Mouse (Mus musculus) intestine, embryonic 15.5 days (tissue): ENCODE measurements around the gene Crybg2. TPM values are rescaled to one million over a fixed set of nuclear protein-coding genes. Genes with fewer than 3 reads are reported as not detected.

Experiments used
- ATAC-seq: fragments of 200-750 bp; cut with Nextera tagmentation; 2 replicates; pipeline ENCODE4 v1.8.0; 2017; ENCODE audit warnings: moderate TSS enrichment, moderate library complexity
- H3K27ac ChIP-seq: fragments of 300-500 bp; sonication (generic); 2 replicates; pipeline ENCODE4 v1.5.1; 2015; ENCODE audit warnings: mild to moderate bottlenecking, inconsistent platforms
- H3K27me3 ChIP-seq: fragments of 300-500 bp; sonication (generic); replicated peaks from 2 replicates; pipeline ENCODE4 v1.6.1; 2015; ENCODE audit warnings: inconsistent platforms
- H3K36me3 ChIP-seq: fragments of 300-500 bp; sonication (generic); 2 replicates; pipeline ENCODE4 v1.6.1; 2015; ENCODE audit warnings: inconsistent platforms
- H3K4me1 ChIP-seq: fragments of 300-500 bp; sonication (generic); replicated peaks from 2 replicates; pipeline ENCODE4 v1.6.1; 2015; ENCODE audit warnings: inconsistent platforms
- H3K4me2 ChIP-seq: fragments of 300-500 bp; sonication (generic); replicated peaks from 2 replicates; pipeline ENCODE4 v1.6.1; 2015; ENCODE audit warnings: mild to moderate bottlenecking, inconsistent platforms
- H3K4me3 ChIP-seq: fragments of 300-500 bp; sonication (generic); replicated peaks from 2 replicates; pipeline ENCODE4 v1.5.1; 2015; ENCODE audit warnings: inconsistent platforms
- H3K9ac ChIP-seq: fragments of 300-500 bp; sonication (generic); 2 replicates; pipeline ENCODE4 v1.6.1; 2015; ENCODE audit warnings: inconsistent platforms
- H3K9me3 ChIP-seq: fragments of 300-500 bp; sonication (generic); 2 replicates; pipeline ENCODE4 v1.6.1; 2016; ENCODE audit warnings: inconsistent platforms
- WGBS: fragments of 180-500 bp; shearing (Covaris S2); methylation state at CpG from one replicate; pipeline ENCODE4 v1.1.7; 2015; 5-methylcytosine and 5-hydroxymethylcytosine counted together
- polyA plus RNA-seq: library from polyadenylated mRNA; unstranded; fragments of >200 nt; fragmentation: Nextera tagmentation; extraction: Ambion mirVana; gene quantifications from 2 replicates; pipeline ENCODE4 v1.2.1, GENCODE M21; 2015

Gene Crybg2
- polyA plus RNA-seq, 1 experiment from 2014 or later: 14.9 TPM

GRCm38 (mm10) chr4:134062561-134062960 is 1.9 kb downstream of the Crybg2 start:
- H3K9me3 ChIP-seq: no peaks in the 10 kb centered on the region
- peaks cover 20% of the 10 kb centered on the region; the same call in 1 of the 2 replicates for H3K4me1 ChIP-seq
- H3K36me3 ChIP-seq: no peaks in the 10 kb centered on the region
- H3K4me2 ChIP-seq: no peak overlapping the region
- WGBS: 58% methylated on average over 8 of the region's 8 CpGs
- no peak overlapping the region for H3K9ac ChIP-seq
- no peak; the same call in 1 of the 2 replicates for ATAC-seq
- peak overlapping the region; percentile 67 for H3K27ac ChIP-seq
- peaks cover 5% of the 10 kb centered on the region; the same call in 1 of the 2 replicates for H3K27me3 ChIP-seq
- H3K4me3 ChIP-seq: no peak overlapping the region

GRCm38 (mm10) chr4:134065431-134066004 is 4.9 kb downstream of the Crybg2 start:
- WGBS: 16% methylated on average over 23 of the region's 23 CpGs
- Histone ChIP-seq H3K27ac (peak overlapping the region; percentile 41; the same call in 1 of the 2 replicates), H3K4me3 (peak overlapping the region; percentile 35), H3K4me2 (peak overlapping the region; percentile 52), H3K9me3 (no peaks in the 10 kb centered on the region), H3K36me3 (no peaks in the 10 kb centered on the region), H3K4me1 (peaks cover 13% of the 10 kb centered on the region; the same call in 1 of the 2 replicates), H3K27me3 (peaks cover 5% of the 10 kb centered on the region; the same call in 1 of the 2 replicates), H3K9ac (0 out of 2 replicates have a peak overlapping the region, but pooled peaks have one; percentile 18)
- peak; percentile 24 for ATAC-seq

- Histone ChIP-seq H3K9ac (no peak overlapping the region), H3K36me3 (no peaks in the 10 kb centered on the region), H3K4me3 (peak overlapping the region; percentile 23; the same call in 1 of the 2 replicates), H3K4me1 (peaks cover 5% of the 10 kb centered on the region; the same call in 1 of the 2 replicates), H3K9me3 (no peaks in the 10 kb centered on the region), H3K4me2 (peak overlapping the region; percentile 52), H3K27me3 (peaks cover 5% of the 10 kb centered on the region; the same call in 1 of the 2 replicates), H3K27ac (peak overlapping the region; percentile 61)
- 70% methylated on average over 8 of the region's 8 CpGs for WGBS
- ATAC-seq: peak; percentile 68
Measured at GRCm38 (mm10) chr4:134067383-134067782, 6.8 kb downstream of the Crybg2 start.

- H3K27ac ChIP-seq: peak overlapping the region; percentile 61
- peaks cover 5% of the 10 kb centered on the region; the same call in 1 of the 2 replicates for H3K27me3 ChIP-seq
- peak overlapping the region; percentile 52 for H3K4me2 ChIP-seq
- H3K9me3 ChIP-seq: no peaks in the 10 kb centered on the region
- H3K9ac ChIP-seq: no peak overlapping the region
- H3K4me1 ChIP-seq: peaks cover 5% of the 10 kb centered on the region; the same call in 1 of the 2 replicates
- H3K4me3 ChIP-seq: 0 out of 2 replicates have a peak overlapping the region, but pooled peaks have one; percentile 14
- whole genome bisulfite sequencing: 63% methylated on average over 7 of the region's 7 CpGs
- no peaks in the 10 kb centered on the region for H3K36me3 ChIP-seq
- peak; percentile 23 for ATAC-seq
Measured at GRCm38 (mm10) chr4:134067833-134068544, 7.4 kb downstream of the Crybg2 start.

- no peak overlapping the region for H3K4me3 ChIP-seq
- H3K4me2 ChIP-seq: peak overlapping the region; percentile 30
- H3K9me3 ChIP-seq: no peaks in the 10 kb centered on the region
- ATAC-seq: peak; percentile 50
- H3K27ac ChIP-seq: peak overlapping the region; percentile 23; the same call in 1 of the 2 replicates
- H3K27me3 ChIP-seq: peaks cover 5% of the 10 kb centered on the region; the same call in 1 of the 2 replicates
- H3K9ac ChIP-seq: no peak overlapping the region
- WGBS: 80% methylated on average over 4 of the region's 4 CpGs
- H3K36me3 ChIP-seq: no peaks in the 10 kb centered on the region
- H3K4me1 ChIP-seq: peaks cover 5% of the 10 kb centered on the region; the same call in 1 of the 2 replicates
Measured at GRCm38 (mm10) chr4:134068793-134069580, 8.4 kb downstream of the Crybg2 start.

- no peak overlapping the region for H3K4me2 ChIP-seq
- H3K27me3 ChIP-seq: no peaks in the 10 kb centered on the region
- no peak overlapping the region for H3K4me3 ChIP-seq
- no peak overlapping the region for H3K27ac ChIP-seq
- 21% methylated on average over 3 of the region's 3 CpGs for WGBS
- no peaks in the 10 kb centered on the region for H3K36me3 ChIP-seq
- H3K9me3 ChIP-seq: no peaks in the 10 kb centered on the region
- H3K4me1 ChIP-seq: peaks cover 18% of the 10 kb centered on the region
- H3K9ac ChIP-seq: no peak overlapping the region
- no peak for ATAC-seq
Measured at GRCm38 (mm10) chr4:134078694-134079093, 18.1 kb downstream of the Crybg2 start.

GRCm38 (mm10) chr4:134080674-134081073 is 20.1 kb downstream of the Crybg2 start:
- Histone ChIP-seq H3K4me3 (no peak overlapping the region), H3K4me2 (no peak overlapping the region), H3K36me3 (peaks cover 5% of the 10 kb centered on the region; the same call in 1 of the 2 replicates), H3K9me3 (no peaks in the 10 kb centered on the region), H3K27ac (no peak overlapping the region), H3K4me1 (peaks cover 18% of the 10 kb centered on the region), H3K27me3 (no peaks in the 10 kb centered on the region), H3K9ac (no peak overlapping the region)
- 87% methylated on average over 4 of the region's 4 CpGs for WGBS
- ATAC-seq: no peak

GRCm38 (mm10) chr4:134081730-134082386 is 21.2 kb downstream of the Crybg2 start:
- peak overlapping the region; percentile 2 for H3K9ac ChIP-seq
- H3K9me3 ChIP-seq: no peaks in the 10 kb centered on the region
- peaks cover 18% of the 10 kb centered on the region for H3K4me1 ChIP-seq
- under 1% methylated on average over 41 of the region's 41 CpGs for WGBS
- H3K27ac ChIP-seq: no peak overlapping the region
- no peaks in the 10 kb centered on the region for H3K27me3 ChIP-seq
- peak overlapping the region; percentile 34 for H3K4me3 ChIP-seq
- peak; percentile 97 for ATAC-seq
- peaks cover 5% of the 10 kb centered on the region; the same call in 1 of the 2 replicates for H3K36me3 ChIP-seq
- H3K4me2 ChIP-seq: peak overlapping the region; percentile 70

GRCm38 (mm10) chr4:134082460-134082859 is 21.8 kb downstream of the Crybg2 start:
- no peak for ATAC-seq
- Histone ChIP-seq H3K9me3 (no peaks in the 10 kb centered on the region), H3K4me2 (peak overlapping the region; percentile 70), H3K9ac (no peak overlapping the region; the same call in 1 of the 2 replicates), H3K27me3 (no peaks in the 10 kb centered on the region), H3K4me3 (peak overlapping the region; percentile 34), H3K27ac (no peak overlapping the region), H3K4me1 (peaks cover 20% of the 10 kb centered on the region), H3K36me3 (peaks cover 5% of the 10 kb centered on the region; the same call in 1 of the 2 replicates)
- 9% methylated on average over 7 of the region's 7 CpGs for WGBS

GRCm38 (mm10) chr4:134084999-134085398 is 24.4 kb downstream of the Crybg2 start:
- Histone ChIP-seq H3K27ac (no peak overlapping the region), H3K27me3 (no peaks in the 10 kb centered on the region), H3K36me3 (peaks cover 5% of the 10 kb centered on the region; the same call in 1 of the 2 replicates), H3K9ac (no peak overlapping the region), H3K4me2 (no peak overlapping the region), H3K4me1 (peaks cover 17% of the 10 kb centered on the region; the same call in 1 of the 2 replicates), H3K9me3 (no peaks in the 10 kb centered on the region), H3K4me3 (no peak overlapping the region)
- WGBS: 90% methylated on average over 4 of the region's 4 CpGs
- ATAC-seq: no peak

GRCm38 (mm10) chr4:134087412-134087811 is 26.8 kb downstream of the Crybg2 start:
- ATAC-seq: peak; percentile 72
- H3K4me1 ChIP-seq: 0 out of 2 replicates have a peak, but pooled peaks cover 5% of the 10 kb centered on the region
- WGBS: 32% methylated on average over 7 of the region's 7 CpGs

More at GRCm38 (mm10) chr4:134087412-134087811, 26.8 kb downstream of the Crybg2 start:
- Histone ChIP-seq H3K36me3 (peaks cover 5% of the 10 kb centered on the region; the same call in 1 of the 2 replicates), H3K4me2 (no peak overlapping the region), H3K9ac (no peak overlapping the region), H3K27ac (no peak overlapping the region), H3K4me3 (no peak overlapping the region), H3K9me3 (no peaks in the 10 kb centered on the region), H3K27me3 (no peaks in the 10 kb centered on the region)
